Mouse (Mus musculus) gastrocnemius, postnatal 25 days (tissue): ENCODE results near the gene Zfp260. TPM values are rescaled to one million over a fixed set of nuclear protein-coding genes. Genes with fewer than 3 reads are reported as not detected.
"Not testable (repeated sequence)": the region's sequence is repeated elsewhere in the genome, so short reads cannot be mapped to it uniquely, and the experiment has no call there.

ENCODE experiments used
- DNase-seq: peaks from one replicate; pipeline ENCODE4 v3.0.0; 2022
- long read RNA-seq, 2 experiments: library from polyadenylated mRNA; stranded (forward); transcript quantifications; one replicate each; pipeline ENCODE4 v2.0.0; 2021
- total RNA-seq, 2 experiments: library from RNA; stranded (reverse); gene quantifications; 1 replicate in 1 of 2; 2 replicates in 1 of 2; pipeline ENCODE4 v1.2.3; 2021

The Zfp260 gene
- 10 to 100 TPM; 24.1 to 24.4 TPM for total RNA-seq
- long read RNA-seq, experiment 1, full-length matches to known transcripts = 9 of 11 reads
- long read RNA-seq, experiment 1, partial matches to known transcripts = 0 of 11 reads
- long read RNA-seq, experiment 1, other reads (novel, unspliced or antisense) = 2 of 11 reads
- long read RNA-seq, experiment 2, full-length matches to known transcripts = 22 of 27 reads
- long read RNA-seq, experiment 2, partial matches to known transcripts = 0 of 27 reads
- long read RNA-seq, experiment 2, other reads (novel, unspliced or antisense) = 5 of 27 reads

GRCm38 (mm10) chr7:30094646-30095429, at the start of gene Zfp260:
Gene Zfp260, plus strand, starts transcription at chr7:30094777.
- peak; percentile 86 for DNase-seq

- no peak for DNase-seq
Measured at GRCm38 (mm10) chr7:30048126-30048525, 46.5 kb upstream of the Zfp260 start.

GRCm38 (mm10) chr7:30050882-30051548, 43.6 kb upstream of the Zfp260 start, which contains the start of gene Zfp14:
Gene Zfp14, minus strand, starts transcription at chr7:30051380.
- peak; percentile 87 for DNase-seq

GRCm38 (mm10) chr7:30053591-30053990, 41.0 kb upstream of the Zfp260 start:
- no peak for DNase-seq

GRCm38 (mm10) chr7:30060341-30060740, 34.2 kb upstream of the Zfp260 start:
- no peak for DNase-seq

- DNase-seq = no peak
Measured at GRCm38 (mm10) chr7:30062478-30062877, 32.1 kb upstream of the Zfp260 start.

GRCm38 (mm10) chr7:30064622-30065021, 30.0 kb upstream of the Zfp260 start:
- no peak for DNase-seq

- DNase-seq = peak; percentile 80
Measured at GRCm38 (mm10) chr7:30072146-30073028, 22.2 kb upstream of the Zfp260 start, which contains the start of gene Zfp82. Gene Zfp82, minus strand, starts transcription at chr7:30072900.

- no peak for DNase-seq
Measured at GRCm38 (mm10) chr7:30086524-30086923, 8.1 kb upstream of the Zfp260 start.

GRCm38 (mm10) chr7:30089405-30089804, 5.2 kb upstream of the Zfp260 start:
- no peak for DNase-seq

GRCm38 (mm10) chr7:30090092-30090969, 4.2 kb upstream of the Zfp260 start, which contains the start of the genes Gm26920 and Zfp566:
Gene Gm26920, minus strand, starts transcription at chr7:30090410.
Gene Zfp566, minus strand, starts transcription at chr7:30090527.
- peak; percentile 97 for DNase-seq

- no peak for DNase-seq
Measured at GRCm38 (mm10) chr7:30090970-30091585, 3.5 kb upstream of the Zfp260 start.

- DNase-seq = no peak
Measured at GRCm38 (mm10) chr7:30092666-30093065, 1.9 kb upstream of the Zfp260 start.

- DNase-seq = no peak
Measured at GRCm38 (mm10) chr7:30093918-30094415, 610 bp upstream of the Zfp260 start.

- no peak for DNase-seq
Measured at GRCm38 (mm10) chr7:30095551-30096125, 1.1 kb downstream of the Zfp260 start.

GRCm38 (mm10) chr7:30099297-30099696, 4.7 kb downstream of the Zfp260 start:
- DNase-seq = peak; percentile 29

- DNase-seq = no peak
Measured at GRCm38 (mm10) chr7:30116076-30116475, 21.5 kb downstream of the Zfp260 start.

GRCm38 (mm10) chr7:30117935-30118334, 23.4 kb downstream of the Zfp260 start:
- not testable (repeated sequence) for DNase-seq
